Mouse (Mus musculus) C2C12 (cell line): Measurements from ENCODE around the gene Ogfod3.

ENCODE experiments used
- CEBPB ChIP-seq: IDR thresholded peaks from one replicate; pipeline ENCODE4 v1.6.1; 2011; ENCODE audit warnings: low read depth, mild to moderate bottlenecking, control low read depth, moderate library complexity
- CTCF ChIP-seq: IDR thresholded peaks from one replicate; pipeline ENCODE4 v1.5.1; 2011; ENCODE audit not compliant: control insufficient read depth, insufficient read depth, insufficient read length
- FOSL1 ChIP-seq: IDR thresholded peaks from one replicate; pipeline ENCODE4 v1.8.0; 2011; ENCODE audit warnings: mild to moderate bottlenecking, low read length; ENCODE audit not compliant: poor library complexity, insufficient read depth, severe bottlenecking
- MAX ChIP-seq: IDR thresholded peaks from one replicate; pipeline ENCODE4 v1.6.1; 2011; ENCODE audit warnings: mild to moderate bottlenecking, control low read depth
- MYOD1 ChIP-seq: IDR thresholded peaks from one replicate; pipeline ENCODE4 v1.6.1; 2011; ENCODE audit warnings: low read depth; ENCODE audit not compliant: control insufficient read depth, insufficient read length

- no peak for TF ChIP-seq CTCF
- no peak for TF ChIP-seq CEBPB
- no peak for TF ChIP-seq FOSL1
- TF ChIP-seq MYOD1, result no peak
- no peak for TF ChIP-seq MAX
Measured at GRCm38 (mm10) chr11:121250196-121250595, 45.7 kb upstream of the Ogfod3 start.
